Mouse (Mus musculus): ENCODE measurements around the gene Fam241a. TPM values are rescaled to one million over a fixed set of nuclear protein-coding genes. Genes with fewer than 3 reads are reported as not detected.

Fam241a gene
- 27.3 and 28.8 TPM in 2 replicates for polyA plus RNA-seq (2015; fragmentation: Nextera tagmentation; extraction: Ambion mirVana)

DNA sequence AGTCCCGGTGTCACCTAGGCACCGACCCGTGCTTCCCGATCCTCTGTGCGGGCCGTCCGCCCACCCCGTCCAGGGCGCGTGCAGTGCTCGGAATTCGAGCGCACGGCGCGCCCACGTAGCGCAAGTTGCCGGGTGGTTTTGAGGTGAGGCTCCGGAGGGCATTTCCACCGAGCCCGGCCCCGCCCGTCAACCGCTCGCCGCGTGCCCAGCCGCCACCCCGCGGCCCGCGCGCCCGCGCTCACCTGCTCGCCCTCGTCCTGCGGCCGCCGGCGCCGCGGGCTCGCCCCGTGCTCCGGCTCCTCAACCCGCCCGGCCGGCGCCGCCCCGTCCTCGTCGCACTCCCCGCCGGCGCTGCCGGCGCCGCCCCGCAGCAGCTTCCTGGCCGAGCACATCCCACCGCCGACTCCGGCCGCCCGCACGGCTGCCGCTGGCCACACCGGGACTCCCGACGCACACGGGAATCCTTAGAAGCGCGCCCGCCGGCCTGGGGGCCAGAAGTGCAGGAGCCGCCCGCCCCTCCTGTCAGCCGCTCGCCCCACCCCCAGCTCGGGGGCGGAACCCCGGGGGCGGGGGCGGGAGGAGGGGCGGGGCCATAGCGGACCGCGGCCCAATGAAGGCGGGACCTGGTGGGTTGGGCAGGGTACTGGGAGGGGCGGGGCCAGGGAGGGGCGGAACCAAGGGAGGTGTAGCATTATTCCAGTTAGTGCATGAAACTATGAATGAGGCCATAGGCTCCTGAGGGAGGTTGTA is at the start of gene Fam241a:
Gene Fam241a (minus strand): TSS at position 533 of the 750 bp plus-strand sequence.
- Histone ChIP-seq H3K4me3 (ENCODE audit: low read depth, low read length) (peak within 1 kb of the TSS; percentile 73), H3K9me3 (ENCODE audit: control insufficient read depth, low read length) (no peaks in the 10 kb centered on the region), H3K27ac (replicated peaks) (peak within 1 kb of the TSS; percentile 93), H3K4me2 (replicated peaks; ENCODE audit: low read depth) (peak within 1 kb of the TSS; percentile 66), H3K27me3 (ENCODE audit: control insufficient read depth, insufficient read depth, low read length) (no peaks in the 10 kb centered on the region), H3K4me1 (replicated peaks; ENCODE audit: control insufficient read depth, insufficient read depth) (no peaks in the 10 kb centered on the region; the same call in 1 of the 2 replicates), H3K36me3 (ENCODE audit: control insufficient read depth, insufficient read depth, low read length) (no peaks in the 10 kb centered on the region), H3K9ac (ENCODE audit: low read length) (peak within 1 kb of the TSS; percentile 79)
- under 1% methylated on average over 76 of the region's 94 CpGs for WGBS
- TF ChIP-seq CTCF (IDR thresholded peaks at IDR 0.05; ENCODE audit: low read depth): no peak
- no peak for TF ChIP-seq EP300 (optimal IDR thresholded peaks at IDR 0.05)
- DNase-seq (ENCODE audit: low spot score) (peak; percentile 96), ATAC-seq (ENCODE audit: low FRiP score, low TSS enrichment) (peak; percentile 95)

DNA sequence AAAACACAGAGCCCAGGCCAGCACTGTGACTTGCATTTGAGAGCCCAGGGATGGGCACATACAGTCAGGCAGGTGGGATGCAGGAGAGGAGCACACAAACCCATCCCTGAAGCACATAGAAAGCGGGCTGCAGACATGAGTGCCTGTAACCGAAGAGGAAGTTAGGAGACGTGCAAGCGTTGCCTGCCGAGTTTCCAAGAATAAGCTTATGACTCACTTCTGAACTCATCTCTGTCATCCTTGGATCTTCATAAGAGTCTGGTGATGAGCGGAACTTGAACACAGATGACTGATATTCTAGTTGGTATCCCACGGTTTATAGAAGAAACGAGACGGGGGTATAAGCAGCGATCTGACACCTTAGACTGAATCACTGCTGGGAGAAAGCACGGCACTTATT is 36.3 kb upstream of the Fam241a start:
- H3K27me3 ChIP-seq (ENCODE audit: control insufficient read depth, insufficient read depth, low read length): no peaks in the 10 kb centered on the region
- H3K4me3 ChIP-seq (ENCODE audit: low read depth, low read length): no peak overlapping the region
- ATAC-seq (ENCODE audit: low FRiP score, low TSS enrichment) (no peak), DNase-seq (ENCODE audit: low spot score) (no peak)
- H3K27ac ChIP-seq (replicated peaks): no peak overlapping the region
- H3K36me3 ChIP-seq (ENCODE audit: control insufficient read depth, insufficient read depth, low read length): no peaks in the 10 kb centered on the region
- TF ChIP-seq EP300 (optimal IDR thresholded peaks at IDR 0.05) (no peak), CTCF (IDR thresholded peaks at IDR 0.05; ENCODE audit: low read depth) (no peak)
- no peak overlapping the region for H3K9ac ChIP-seq (ENCODE audit: low read length)
- WGBS: 87% methylated on average over 11 of the region's 11 CpGs
- H3K4me1 ChIP-seq (replicated peaks; ENCODE audit: control insufficient read depth, insufficient read depth): no peaks in the 10 kb centered on the region
- H3K9me3 ChIP-seq (ENCODE audit: control insufficient read depth, low read length): no peaks in the 10 kb centered on the region
- H3K4me2 ChIP-seq (replicated peaks; ENCODE audit: low read depth): no peak overlapping the region

DNA sequence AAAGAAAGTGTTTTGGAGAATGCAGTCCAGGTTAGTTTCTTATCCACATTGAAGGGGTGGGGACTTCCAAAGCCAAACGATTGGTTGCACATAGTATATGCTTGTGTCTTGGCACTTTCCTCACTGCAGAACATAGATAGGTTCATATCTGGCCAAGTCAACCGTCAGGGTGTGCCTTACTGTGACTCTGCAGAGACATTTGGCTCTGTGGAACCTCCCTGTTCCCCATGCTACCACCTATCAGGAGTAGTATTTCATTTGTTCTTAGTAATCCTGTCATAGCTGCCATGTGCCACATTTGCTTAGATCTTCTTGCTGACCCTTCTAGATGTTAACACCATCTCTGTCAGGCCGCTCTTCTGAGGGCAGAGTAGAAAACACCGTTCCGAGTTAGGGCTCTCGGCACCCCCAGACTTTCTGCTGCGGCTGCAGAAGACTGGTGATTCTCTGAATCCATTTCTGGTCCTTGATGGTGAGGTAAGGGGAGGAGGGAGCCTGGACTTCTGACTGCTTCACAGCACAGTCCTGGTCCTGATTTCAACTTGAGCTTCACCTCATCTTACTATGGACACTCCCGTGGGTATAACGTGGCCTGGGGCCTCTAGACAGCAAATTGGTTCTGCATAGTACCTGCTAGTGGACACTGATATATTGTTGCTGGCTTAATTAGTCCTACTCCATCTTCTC is 34.3 kb upstream of the Fam241a start:
- Histone ChIP-seq H3K36me3 (ENCODE audit: control insufficient read depth, insufficient read depth, low read length) (no peaks in the 10 kb centered on the region), H3K4me2 (replicated peaks; ENCODE audit: low read depth) (no peak overlapping the region), H3K9ac (ENCODE audit: low read length) (no peak overlapping the region), H3K4me1 (replicated peaks; ENCODE audit: control insufficient read depth, insufficient read depth) (no peaks in the 10 kb centered on the region), H3K9me3 (ENCODE audit: control insufficient read depth, low read length) (no peaks in the 10 kb centered on the region), H3K27me3 (ENCODE audit: control insufficient read depth, insufficient read depth, low read length) (no peaks in the 10 kb centered on the region), H3K4me3 (ENCODE audit: low read depth, low read length) (no peak overlapping the region), H3K27ac (replicated peaks) (peak overlapping the region; percentile 90)
- DNase-seq (ENCODE audit: low spot score) (peak; percentile 50), ATAC-seq (ENCODE audit: low FRiP score, low TSS enrichment) (peak; percentile 88)
- 58% methylated on average over 9 of the region's 9 CpGs for WGBS
- TF ChIP-seq CTCF (IDR thresholded peaks at IDR 0.05; ENCODE audit: low read depth): no peak
- TF ChIP-seq EP300 (optimal IDR thresholded peaks at IDR 0.05): peak; percentile 6

DNA sequence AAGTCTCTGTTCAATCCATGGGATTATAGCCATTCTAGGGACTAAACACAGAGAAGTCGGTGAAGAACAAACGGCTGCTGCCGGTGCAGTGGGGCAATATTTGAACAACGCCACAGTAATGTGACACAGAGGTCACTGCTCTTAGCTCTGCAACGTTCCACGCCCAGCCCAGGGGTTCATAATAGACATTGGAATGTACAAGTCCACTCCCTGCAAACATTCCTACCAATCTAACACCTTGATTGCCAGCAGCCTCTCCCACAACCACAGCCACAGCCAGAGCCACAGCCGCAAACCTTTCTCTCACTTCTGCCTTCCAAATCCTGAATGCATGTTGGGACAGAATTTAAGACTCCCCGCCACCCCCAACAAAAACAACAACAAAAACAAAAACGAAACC is 33.8 kb upstream of the Fam241a start:
- peak; percentile 9 for TF ChIP-seq EP300 (optimal IDR thresholded peaks at IDR 0.05)
- TF ChIP-seq CTCF (IDR thresholded peaks at IDR 0.05; ENCODE audit: low read depth): no peak
- H3K4me2 ChIP-seq (replicated peaks; ENCODE audit: low read depth): no peak overlapping the region

DNA sequence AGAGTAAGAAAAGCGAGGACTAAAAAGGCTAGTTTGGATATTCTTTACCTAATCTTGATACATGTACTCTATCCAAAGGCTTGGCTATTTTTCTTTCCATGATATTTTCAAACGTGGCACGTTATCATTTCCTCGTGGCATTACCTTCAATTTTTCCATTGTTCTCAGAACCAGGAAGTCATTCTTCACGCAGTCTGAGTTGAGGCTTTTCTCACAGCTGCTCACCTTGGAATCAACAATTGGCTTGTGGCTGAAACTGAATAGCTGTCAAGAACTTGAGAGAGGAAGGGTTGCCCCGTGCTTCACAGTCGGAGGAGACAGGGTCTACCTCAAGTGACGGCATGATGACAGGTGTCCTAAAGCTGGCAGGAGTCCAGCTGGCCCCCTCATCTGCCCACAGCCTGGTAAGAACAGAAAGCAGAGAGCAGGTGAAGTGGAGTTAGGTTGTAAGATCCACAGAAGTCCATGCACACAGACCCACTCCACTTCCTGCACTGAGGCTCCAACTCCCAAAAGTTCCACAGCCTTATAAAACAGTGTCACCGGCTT is 30.6 kb upstream of the Fam241a start:
- no peak overlapping the region for H3K9ac ChIP-seq (ENCODE audit: low read length)
- H3K27ac ChIP-seq (replicated peaks): peak overlapping the region; percentile 83
- no peak overlapping the region for H3K4me2 ChIP-seq (replicated peaks; ENCODE audit: low read depth)
- no peak overlapping the region for H3K4me3 ChIP-seq (ENCODE audit: low read depth, low read length)
- H3K27me3 ChIP-seq (ENCODE audit: control insufficient read depth, insufficient read depth, low read length): no peaks in the 10 kb centered on the region
- DNase-seq (ENCODE audit: low spot score) (peak; percentile 45), ATAC-seq (ENCODE audit: low FRiP score, low TSS enrichment) (no peak)
- WGBS: 35% methylated on average over 9 of the region's 9 CpGs
- H3K36me3 ChIP-seq (ENCODE audit: control insufficient read depth, insufficient read depth, low read length): no peaks in the 10 kb centered on the region
- TF ChIP-seq CTCF (IDR thresholded peaks at IDR 0.05; ENCODE audit: low read depth): no peak
- TF ChIP-seq EP300 (optimal IDR thresholded peaks at IDR 0.05): no peak
- H3K4me1 ChIP-seq (replicated peaks; ENCODE audit: control insufficient read depth, insufficient read depth): no peaks in the 10 kb centered on the region
- H3K9me3 ChIP-seq (ENCODE audit: control insufficient read depth, low read length): no peaks in the 10 kb centered on the region

More for the DNA sequence above, 33.8 kb upstream of the Fam241a start:
- Histone ChIP-seq H3K27ac (replicated peaks) (peak overlapping the region; percentile 90), H3K4me3 (ENCODE audit: low read depth, low read length) (no peak overlapping the region), H3K9me3 (ENCODE audit: control insufficient read depth, low read length) (no peaks in the 10 kb centered on the region), H3K4me1 (replicated peaks; ENCODE audit: control insufficient read depth, insufficient read depth) (no peaks in the 10 kb centered on the region), H3K27me3 (ENCODE audit: control insufficient read depth, insufficient read depth, low read length) (no peaks in the 10 kb centered on the region), H3K36me3 (ENCODE audit: control insufficient read depth, insufficient read depth, low read length) (no peaks in the 10 kb centered on the region), H3K9ac (ENCODE audit: low read length) (no peak overlapping the region)
- ATAC-seq (ENCODE audit: low FRiP score, low TSS enrichment): peak; percentile 98
- DNase-seq (ENCODE audit: low spot score): peak; percentile 91
- 44% methylated on average over 9 of the region's 9 CpGs for WGBS
